Mouse (Mus musculus): ENCODE measurements around the gene Shc2. TPM values are rescaled to one million over a fixed set of nuclear protein-coding genes. Genes with fewer than 3 reads are reported as not detected.
A peak's percentile ranks its signal among the peaks of the same experiment; 100 is the strongest.

Gene Shc2
- total and polyA plus RNA-seq, 2 experiments from 2014 or later: 16.9 to 54.7 TPM

- ATAC-seq: peak; percentile 62
Observed at GRCm38 (mm10) chr10:79614305-79614643, 23.4 kb downstream of the Shc2 start.

GRCm38 (mm10) chr10:79613578-79614304 lies 24.0 kb downstream of the Shc2 start, which contains the start of gene C2cd4c:
Gene C2cd4c (minus strand): TSS chr10:79614025.
- Histone ChIP-seq H3K4me2 (ENCODE audit: low read depth) (peak within 1 kb of the TSS; percentile 94), H3K27ac (ENCODE audit: low read depth, low read length) (peak within 1 kb of the TSS; percentile 15; the same call in 1 of the 2 replicates), H3K4me3 (ENCODE audit: low read depth, low read length) (peak within 1 kb of the TSS; percentile 63), H3K4me1 (ENCODE audit: insufficient read depth) (peaks cover 16% of the 10 kb centered on the region), H3K9me3 (ENCODE audit: low read length) (no peaks in the 10 kb centered on the region), H3K9ac (peak within 1 kb of the TSS; percentile 58), H3K27me3 (ENCODE audit: insufficient read depth, low read length) (peaks cover 9% of the 10 kb centered on the region), H3K36me3 (ENCODE audit: insufficient read depth) (no peaks in the 10 kb centered on the region)
- WGBS: 1% methylated on average over 60 of the region's 60 CpGs
- DNase-seq (peak; percentile 83), ATAC-seq (peak; percentile 83)
- no peak for TF ChIP-seq CTCF (IDR thresholded peaks at IDR 0.05; ENCODE audit: low read depth)

More at GRCm38 (mm10) chr10:79614305-79614643, 23.4 kb downstream of the Shc2 start:
- no peaks in the 10 kb centered on the region for H3K36me3 ChIP-seq (ENCODE audit: insufficient read depth)
- 74% methylated on average over 1 of the region's 1 CpGs for WGBS
- peak overlapping the region; percentile 58; the same call in 1 of the 2 replicates for H3K9ac ChIP-seq
- H3K4me3 ChIP-seq (ENCODE audit: low read depth, low read length): peak overlapping the region; percentile 63
- peak overlapping the region; percentile 15; the same call in 1 of the 2 replicates for H3K27ac ChIP-seq (ENCODE audit: low read depth, low read length)
- DNase-seq: no peak
- H3K4me1 ChIP-seq (ENCODE audit: insufficient read depth): peaks cover 16% of the 10 kb centered on the region
- peak overlapping the region; percentile 94 for H3K4me2 ChIP-seq (ENCODE audit: low read depth)
- H3K27me3 ChIP-seq (ENCODE audit: insufficient read depth, low read length): peaks cover 9% of the 10 kb centered on the region
- no peaks in the 10 kb centered on the region for H3K9me3 ChIP-seq (ENCODE audit: low read length)
- TF ChIP-seq CTCF (IDR thresholded peaks at IDR 0.05; ENCODE audit: low read depth): no peak

GRCm38 (mm10) chr10:79612192-79613135 lies 25.3 kb downstream of the Shc2 start:
- peak overlapping the region; percentile 25; the same call in 1 of the 2 replicates for H3K9ac ChIP-seq
- WGBS: 11% methylated on average over 51 of the region's 51 CpGs
- H3K4me2 ChIP-seq (ENCODE audit: low read depth): peak overlapping the region; percentile 94
- peaks cover 16% of the 10 kb centered on the region for H3K4me1 ChIP-seq (ENCODE audit: insufficient read depth)
- H3K27me3 ChIP-seq (ENCODE audit: insufficient read depth, low read length): peaks cover 9% of the 10 kb centered on the region
- H3K4me3 ChIP-seq (ENCODE audit: low read depth, low read length): peak overlapping the region; percentile 63
- H3K9me3 ChIP-seq (ENCODE audit: low read length): no peaks in the 10 kb centered on the region
- DNase-seq: no peak
- no peaks in the 10 kb centered on the region for H3K36me3 ChIP-seq (ENCODE audit: insufficient read depth)
- peak; percentile 57 for TF ChIP-seq CTCF (IDR thresholded peaks at IDR 0.05; ENCODE audit: low read depth)
- peak; percentile 36 for ATAC-seq
- no peak overlapping the region for H3K27ac ChIP-seq (ENCODE audit: low read depth, low read length)

- Histone ChIP-seq H3K36me3 (ENCODE audit: insufficient read depth) (no peaks in the 10 kb centered on the region), H3K9me3 (ENCODE audit: low read length) (no peaks in the 10 kb centered on the region), H3K27me3 (ENCODE audit: insufficient read depth, low read length) (peaks cover 9% of the 10 kb centered on the region), H3K4me3 (ENCODE audit: low read depth, low read length) (no peak overlapping the region), H3K4me1 (ENCODE audit: insufficient read depth) (peaks cover 16% of the 10 kb centered on the region), H3K9ac (no peak overlapping the region), H3K27ac (ENCODE audit: low read depth, low read length) (no peak overlapping the region), H3K4me2 (ENCODE audit: low read depth) (no peak overlapping the region)
- DNase-seq (no peak), ATAC-seq (no peak)
- 31% methylated on average over 5 of the region's 5 CpGs for WGBS
- TF ChIP-seq CTCF (IDR thresholded peaks at IDR 0.05; ENCODE audit: low read depth): no peak
Observed at GRCm38 (mm10) chr10:79611296-79611695, 26.4 kb downstream of the Shc2 start.

- no peaks in the 10 kb centered on the region for H3K9me3 ChIP-seq (ENCODE audit: low read length)
- no peak overlapping the region for H3K4me3 ChIP-seq (ENCODE audit: low read depth, low read length)
- H3K4me1 ChIP-seq (ENCODE audit: insufficient read depth): peaks cover 16% of the 10 kb centered on the region
- no peak for ATAC-seq
- TF ChIP-seq CTCF (IDR thresholded peaks at IDR 0.05; ENCODE audit: low read depth): no peak
- no peak overlapping the region for H3K9ac ChIP-seq
- H3K27me3 ChIP-seq (ENCODE audit: insufficient read depth, low read length): peaks cover 9% of the 10 kb centered on the region
- no peak for DNase-seq
- no peak overlapping the region for H3K27ac ChIP-seq (ENCODE audit: low read depth, low read length)
- WGBS: 61% methylated on average over 3 of the region's 3 CpGs
- H3K4me2 ChIP-seq (ENCODE audit: low read depth): no peak overlapping the region
- H3K36me3 ChIP-seq (ENCODE audit: insufficient read depth): no peaks in the 10 kb centered on the region
Observed at GRCm38 (mm10) chr10:79609276-79609675, 28.4 kb downstream of the Shc2 start.

GRCm38 (mm10) chr10:79607892-79608291 lies 29.8 kb downstream of the Shc2 start:
- Histone ChIP-seq H3K9me3 (ENCODE audit: low read length) (no peaks in the 10 kb centered on the region), H3K9ac (no peak overlapping the region), H3K4me1 (ENCODE audit: insufficient read depth) (peaks cover 11% of the 10 kb centered on the region), H3K27me3 (ENCODE audit: insufficient read depth, low read length) (peaks cover 7% of the 10 kb centered on the region), H3K4me3 (ENCODE audit: low read depth, low read length) (no peak overlapping the region), H3K36me3 (ENCODE audit: insufficient read depth) (no peaks in the 10 kb centered on the region), H3K4me2 (ENCODE audit: low read depth) (no peak overlapping the region), H3K27ac (ENCODE audit: low read depth, low read length) (no peak overlapping the region)
- DNase-seq (no peak), ATAC-seq (no peak)
- WGBS: 46% methylated on average over 2 of the region's 2 CpGs
- no peak for TF ChIP-seq CTCF (IDR thresholded peaks at IDR 0.05; ENCODE audit: low read depth)

All from forebrain, postnatal 0 days (tissue).